Mouse (Mus musculus) heart, adult 2 months (tissue): ENCODE data around the gene Mfsd14b. TPM values are rescaled to one million over a fixed set of nuclear protein-coding genes. Genes with fewer than 3 reads are reported as not detected.

ENCODE experiments used
- DNase-seq, 2 experiments: peaks; one replicate each; pipeline ENCODE4 v3.0.0; 2021
- H3K27ac ChIP-seq: fragments of 200-600 bp; 2 replicates; pipeline ENCODE4 v1.8.1; 2022
- H3K27me3 ChIP-seq: fragments of 200-500 bp; 2 replicates; pipeline ENCODE4 v1.6.1; 2012; ENCODE audit warnings: mild to moderate bottlenecking, low read length, inconsistent platforms, mixed read lengths; ENCODE audit not compliant: control insufficient read depth, insufficient read depth
- H3K36me3 ChIP-seq: fragments of 200-500 bp; 2 replicates; pipeline ENCODE4 v1.6.1; 2012; ENCODE audit warnings: low read length, inconsistent platforms; ENCODE audit not compliant: control insufficient read depth, insufficient read depth
- H3K4me1 ChIP-seq: fragments of 200-500 bp; 2 replicates; pipeline ENCODE4 v1.6.1; 2011; ENCODE audit warnings: low read length; ENCODE audit not compliant: control insufficient read depth, insufficient read depth
- H3K4me3 ChIP-seq: fragments of 200-600 bp; 2 replicates; pipeline ENCODE4 v1.8.1; 2022
- H3K79me2 ChIP-seq: fragments of 200-500 bp; replicated peaks from 2 replicates; pipeline ENCODE4 v1.6.1; 2012; ENCODE audit warnings: mild to moderate bottlenecking, inconsistent platforms, low read length, moderate library complexity, mixed read lengths; ENCODE audit not compliant: control insufficient read depth, insufficient read depth
- H3K9ac ChIP-seq: fragments of 200-500 bp; 2 replicates; pipeline ENCODE4 v1.6.1; 2012; ENCODE audit warnings: low read depth, mild to moderate bottlenecking, control low read depth, inconsistent platforms, low read length, mixed read lengths
- CTCF ChIP-seq: fragments of 200-600 bp; IDR thresholded peaks from 2 replicates; pipeline ENCODE4 v1.8.1; 2022; ENCODE audit warnings: antibody characterized with exemption, mild to moderate bottlenecking, moderate library complexity
- EP300 ChIP-seq: fragments of 200-500 bp; IDR thresholded peaks from 2 replicates; pipeline ENCODE4 v1.6.1; 2011; ENCODE audit warnings: low read depth, low read length, control low read depth; ENCODE audit not compliant: insufficient read depth
- POLR2A ChIP-seq: fragments of 200-500 bp; IDR thresholded peaks from 2 replicates; pipeline ENCODE4 v1.6.1; 2011; ENCODE audit warnings: mild to moderate bottlenecking, low read depth, low read length, control low read depth; ENCODE audit not compliant: insufficient read depth
- WGBS: fragments of 180-500 bp; shearing (Covaris S2); methylation state at CpG from one replicate; pipeline ENCODE4 v1.1.7; 2018; 5-methylcytosine and 5-hydroxymethylcytosine counted together
- intact Hi-C: fragments of 180-260 bp; cut with DNase I; formaldehyde crosslinking; loops from one replicate; pipeline ENCODE4 v1.15.1; 2025
- polyA plus RNA-seq: library from polyadenylated mRNA; depleted of rRNA; stranded (reverse); fragments of >200 nt; gene quantifications from 2 replicates; pipeline ENCODE4 v1.2.3, GENCODE M21; 2012; rRNA removed
- total RNA-seq, 2 experiments: library from RNA; stranded (reverse); gene quantifications; 2 replicates each; pipeline ENCODE4 v1.2.3; 2021

Gene Mfsd14b
- total and polyA plus RNA-seq, 3 experiments, result 7.9 to 15.4 (median 15.3) TPM

- no peak for DNase-seq
- no peaks in the 10 kb centered on the region for H3K36me3 ChIP-seq
- H3K4me3 ChIP-seq, result no peak overlapping the region
- peaks cover 3% of the 10 kb centered on the region for H3K79me2 ChIP-seq
- intact Hi-C loops, result no loop called here
- no peak overlapping the region for H3K27ac ChIP-seq
- WGBS, result 95% methylated on average over 4 of the region's 4 CpGs
- H3K9ac ChIP-seq, result no peak overlapping the region
- no peaks in the 10 kb centered on the region for H3K27me3 ChIP-seq
- no peaks in the 10 kb centered on the region; the same call in 1 of the 2 replicates for H3K4me1 ChIP-seq
- no peak for TF ChIP-seq EP300
- TF ChIP-seq POLR2A, result no peak
- no peak for TF ChIP-seq CTCF
These were observed 16.9 kb downstream of the Mfsd14b start for GRCm38 (mm10) chr13:65095923-65096322.

- Histone ChIP-seq H3K27me3 (no peaks in the 10 kb centered on the region), H3K36me3 (peaks cover 8% of the 10 kb centered on the region), H3K27ac (no peak overlapping the region), H3K4me1 (no peaks in the 10 kb centered on the region), H3K79me2 (no peaks in the 10 kb centered on the region), H3K4me3 (no peak overlapping the region), H3K9ac (no peak overlapping the region)
- no peak for DNase-seq
- TF ChIP-seq EP300 (no peak), POLR2A (no peak), CTCF (no peak)
- WGBS, result 57% methylated on average over 2 of the region's 2 CpGs
- intact Hi-C loops, result no loop called here
These were observed 42.8 kb downstream of the Mfsd14b start for GRCm38 (mm10) chr13:65069969-65070368.

GRCm38 (mm10) chr13:65052660-65053059 lies 60.1 kb downstream of the Mfsd14b start, which contains the start of gene Prss47:
Gene Prss47, minus strand, starts transcription at chr13:65052760.
- intact Hi-C loops, result no loop called here
- H3K27ac ChIP-seq, result no peak within 1 kb of the TSS
- no peaks in the 10 kb centered on the region for H3K4me1 ChIP-seq
- TF ChIP-seq CTCF (no peak), EP300 (no peak), POLR2A (no peak)
- WGBS, result 78% methylated on average over 9 of the region's 9 CpGs
- DNase-seq, result no peak
- no peaks in the 10 kb centered on the region for H3K36me3 ChIP-seq
- no peak within 1 kb of the TSS for H3K4me3 ChIP-seq
- H3K9ac ChIP-seq, result no peak within 1 kb of the TSS
- no peaks in the 10 kb centered on the region for H3K27me3 ChIP-seq
- no peaks in the 10 kb centered on the region for H3K79me2 ChIP-seq

- Histone ChIP-seq H3K4me1 (no peaks in the 10 kb centered on the region), H3K36me3 (no peaks in the 10 kb centered on the region), H3K27me3 (no peaks in the 10 kb centered on the region), H3K4me3 (no peak overlapping the region), H3K9ac (no peak overlapping the region), H3K79me2 (no peaks in the 10 kb centered on the region), H3K27ac (no peak overlapping the region)
- TF ChIP-seq CTCF (peak; percentile 58), EP300 (no peak), POLR2A (no peak)
- WGBS, result 50% methylated on average over 4 of the region's 4 CpGs
- DNase-seq, result no peak
- intact Hi-C loops, result no loop called here
These were observed 77.7 kb downstream of the Mfsd14b start for GRCm38 (mm10) chr13:65035057-65035456.

GRCm38 (mm10) chr13:65032758-65033157 lies 80.0 kb downstream of the Mfsd14b start, which contains the start of gene Spata31d1c:
Gene Spata31d1c, plus strand, starts transcription at chr13:65033058.
- Histone ChIP-seq H3K79me2 (no peaks in the 10 kb centered on the region), H3K27ac (no peak within 1 kb of the TSS), H3K36me3 (no peaks in the 10 kb centered on the region), H3K4me3 (no peak within 1 kb of the TSS), H3K4me1 (no peaks in the 10 kb centered on the region), H3K9ac (no peak within 1 kb of the TSS), H3K27me3 (no peaks in the 10 kb centered on the region)
- no peak for DNase-seq
- no peak for TF ChIP-seq CTCF
- no peak for TF ChIP-seq POLR2A
- TF ChIP-seq EP300, result no peak
- intact Hi-C loops, result no loop called here

Other genes starting within 250 kb of the Mfsd14b start
- not detected for gene Cntnap3, start 209.0 kb downstream of the Mfsd14b start, total RNA-seq
- not detected in 2 replicates for gene Cntnap3, start 209.0 kb downstream of the Mfsd14b start, polyA plus RNA-seq
- not detected for gene Spata31, start 195.6 kb downstream of the Mfsd14b start, total RNA-seq
- not detected in 2 replicates for gene Spata31, start 195.6 kb downstream of the Mfsd14b start, polyA plus RNA-seq
- not detected for gene Spata31d1c, start 79.9 kb downstream of the Mfsd14b start, total RNA-seq
- not detected in 2 replicates for gene Spata31d1c, start 79.9 kb downstream of the Mfsd14b start, polyA plus RNA-seq
- not detected for gene Prss47, start 60.2 kb downstream of the Mfsd14b start, total RNA-seq
- gene Prss47, start 60.2 kb downstream of the Mfsd14b start, polyA plus RNA-seq, result not detected in 2 replicates
- not detected for gene Olfr465-ps1, start 25.1 kb upstream of the Mfsd14b start, total RNA-seq
- not detected in 2 replicates for gene Olfr465-ps1, start 25.1 kb upstream of the Mfsd14b start, polyA plus RNA-seq
- not detected for gene Olfr466, start 37.3 kb upstream of the Mfsd14b start, total RNA-seq
- gene Olfr466, start 37.3 kb upstream of the Mfsd14b start, polyA plus RNA-seq, result not detected in 2 replicates
- gene Nlrp4f, start 93.0 kb upstream of the Mfsd14b start, total RNA-seq, result not detected
- not detected in 2 replicates for gene Nlrp4f, start 93.0 kb upstream of the Mfsd14b start, polyA plus RNA-seq
- gene Gm10775, start 146.6 kb upstream of the Mfsd14b start, total RNA-seq, result not detected
- not detected in 2 replicates for gene Gm10775, start 146.6 kb upstream of the Mfsd14b start, polyA plus RNA-seq
- gene Zfp369, start 165.8 kb upstream of the Mfsd14b start, total RNA-seq, result 10 to 100 TPM; 21.2 to 23.3 TPM
- 11.0 and 18.6 TPM in 2 replicates for gene Zfp369, start 165.8 kb upstream of the Mfsd14b start, polyA plus RNA-seq